Mouse (Mus musculus) G1E (cell line): Measurements from ENCODE around the gene Ablim1. TPM values are rescaled to one million over a fixed set of nuclear protein-coding genes. Genes with fewer than 3 reads are reported as not detected.

Experiments used
- ATAC-seq: 2 replicates; pipeline ENCODE4 v1.8.0; 2016; ENCODE audit warnings: mild to moderate bottlenecking; ENCODE audit not compliant: insufficient number of reproducible peaks, poor library complexity, low FRiP score, severe bottlenecking; ENCODE audit errors: extremely low read depth
- DNase-seq: peaks from one replicate; pipeline ENCODE4 v3.0.0; 2012; ENCODE audit warnings: low spot score
- H3K27me3 ChIP-seq: 2 replicates; pipeline ENCODE4 v1.6.1; 2012; ENCODE audit warnings: mild to moderate bottlenecking, low read length, inconsistent platforms; ENCODE audit not compliant: insufficient read depth
- H3K36me3 ChIP-seq: replicated peaks from 2 replicates; pipeline ENCODE3; 2012; ENCODE audit warnings: mild to moderate bottlenecking, inconsistent platforms
- H3K4me1 ChIP-seq: 2 replicates; pipeline ENCODE4 v1.6.1; 2012; ENCODE audit warnings: low read depth, low read length, inconsistent platforms, mixed read lengths; ENCODE audit not compliant: insufficient read depth
- H3K4me3 ChIP-seq: 2 replicates; pipeline ENCODE4 v1.5.1; 2012; ENCODE audit warnings: low read depth, mild to moderate bottlenecking, inconsistent platforms, low read length, moderate library complexity, mixed read lengths
- H3K9me3 ChIP-seq: replicated peaks from 2 replicates; pipeline ENCODE4 v1.6.1; 2012; ENCODE audit warnings: inconsistent platforms
- CTCF ChIP-seq: IDR thresholded peaks from 2 replicates; pipeline ENCODE4 v1.5.1; 2012; ENCODE audit warnings: low read depth, low read length, inconsistent platforms, mixed read lengths
- GATA1 ChIP-seq: IDR thresholded peaks from 2 replicates; pipeline ENCODE4 v1.6.1; 2012; ENCODE audit warnings: borderline replicate concordance, low read length, inconsistent platforms, mixed read lengths
- GATA2 ChIP-seq: IDR thresholded peaks from 2 replicates; pipeline ENCODE4 v1.6.1; 2012; ENCODE audit warnings: low read depth, low read length, inconsistent platforms, borderline replicate concordance
- POLR2AphosphoS5 ChIP-seq: IDR thresholded peaks from 2 replicates; pipeline ENCODE4 v1.6.1; 2012; ENCODE audit warnings: low read depth, low read length, inconsistent platforms; ENCODE audit not compliant: insufficient replicate concordance
- TAL1 ChIP-seq: conservative IDR thresholded peaks from 2 replicates; pipeline ENCODE4 v1.6.1; 2012; ENCODE audit warnings: low read depth, low read length, inconsistent platforms, mixed read lengths
- polyA plus RNA-seq: library from polyadenylated mRNA; stranded (reverse); fragments of >175 nt; gene quantifications from 2 replicates; pipeline ENCODE4 v1.2.3, GENCODE M21; 2012
- total RNA-seq, 2 experiments: library from RNA; stranded (forward) in 1 of 2; stranded (reverse) in 1 of 2; fragments of 200-1000 nt in 1 of 2; fragments of >200 nt in 1 of 2; fragmentation: Nextera tagmentation in 1 of 2; gene quantifications; 2 replicates each; pipeline ENCODE4 v1.2.3; 2014 to 2017

Ablim1 gene
- total and polyA plus RNA-seq, 3 experiments: 0.08 to 0.71 TPM; not detected in 1

- no peaks in the 10 kb centered on the region; the same call in 1 of the 2 replicates for H3K27me3 ChIP-seq
- DNase-seq (no peak), ATAC-seq (no peak)
- H3K36me3 ChIP-seq: no peaks in the 10 kb centered on the region
- TF ChIP-seq GATA2 (no peak), TAL1 (no peak), POLR2AphosphoS5 (no peak), CTCF (no peak), GATA1 (no peak)
- H3K9me3 ChIP-seq: no peaks in the 10 kb centered on the region
- H3K4me3 ChIP-seq: no peak overlapping the region
- no peaks in the 10 kb centered on the region for H3K4me1 ChIP-seq
Observed at GRCm38 (mm10) chr19:57333356-57333755, 18.6 kb upstream of the Ablim1 start.

- ATAC-seq (no peak), DNase-seq (no peak)
- H3K9me3 ChIP-seq: no peaks in the 10 kb centered on the region
- H3K27me3 ChIP-seq: no peaks in the 10 kb centered on the region; the same call in 1 of the 2 replicates
- H3K4me3 ChIP-seq: no peak overlapping the region
- TF ChIP-seq POLR2AphosphoS5 (no peak), CTCF (no peak), GATA1 (no peak), GATA2 (no peak), TAL1 (no peak)
- H3K36me3 ChIP-seq: no peaks in the 10 kb centered on the region
- H3K4me1 ChIP-seq: no peaks in the 10 kb centered on the region
Observed at GRCm38 (mm10) chr19:57331237-57331636, 16.5 kb upstream of the Ablim1 start.

- Histone ChIP-seq H3K4me3 (no peak overlapping the region), H3K27me3 (no peaks in the 10 kb centered on the region; the same call in 1 of the 2 replicates), H3K36me3 (no peaks in the 10 kb centered on the region), H3K4me1 (no peaks in the 10 kb centered on the region), H3K9me3 (no peaks in the 10 kb centered on the region)
- ATAC-seq (no peak), DNase-seq (no peak)
- TF ChIP-seq POLR2AphosphoS5 (no peak), GATA2 (no peak), CTCF (no peak), GATA1 (no peak), TAL1 (no peak)
Observed at GRCm38 (mm10) chr19:57330309-57330708, 15.6 kb upstream of the Ablim1 start.

GRCm38 (mm10) chr19:57328792-57329191 is 14.1 kb upstream of the Ablim1 start:
- ATAC-seq: no peak
- Histone ChIP-seq H3K36me3 (no peaks in the 10 kb centered on the region), H3K9me3 (no peaks in the 10 kb centered on the region), H3K4me1 (no peaks in the 10 kb centered on the region), H3K27me3 (peaks cover 2% of the 10 kb centered on the region; the same call in 1 of the 2 replicates), H3K4me3 (no peak overlapping the region)
- no peak for TF ChIP-seq GATA2
- peak; percentile 66 for TF ChIP-seq CTCF
- DNase-seq: no peak

GRCm38 (mm10) chr19:57328269-57328668 is 13.6 kb upstream of the Ablim1 start:
- peaks cover 2% of the 10 kb centered on the region; the same call in 1 of the 2 replicates for H3K27me3 ChIP-seq
- no peaks in the 10 kb centered on the region for H3K9me3 ChIP-seq
- TF ChIP-seq GATA1 (no peak), TAL1 (no peak), CTCF (no peak), POLR2AphosphoS5 (no peak), GATA2 (no peak)
- no peak for DNase-seq
- no peaks in the 10 kb centered on the region for H3K36me3 ChIP-seq
- no peak for ATAC-seq
- H3K4me1 ChIP-seq: no peaks in the 10 kb centered on the region
- no peak overlapping the region for H3K4me3 ChIP-seq

GRCm38 (mm10) chr19:57327679-57328078 is 13.0 kb upstream of the Ablim1 start:
- Histone ChIP-seq H3K27me3 (peaks cover 2% of the 10 kb centered on the region; the same call in 1 of the 2 replicates), H3K4me3 (no peak overlapping the region), H3K36me3 (no peaks in the 10 kb centered on the region), H3K9me3 (no peaks in the 10 kb centered on the region), H3K4me1 (no peaks in the 10 kb centered on the region)
- ATAC-seq (no peak), DNase-seq (no peak)
- TF ChIP-seq GATA2: no peak
- no peak for TF ChIP-seq TAL1
- TF ChIP-seq GATA1: no peak

GRCm38 (mm10) chr19:57325748-57326300 is 11.1 kb upstream of the Ablim1 start:
- Histone ChIP-seq H3K9me3 (no peaks in the 10 kb centered on the region), H3K27me3 (peaks cover 2% of the 10 kb centered on the region; the same call in 1 of the 2 replicates), H3K4me3 (no peak overlapping the region), H3K36me3 (no peaks in the 10 kb centered on the region), H3K4me1 (no peaks in the 10 kb centered on the region)
- ATAC-seq (no peak), DNase-seq (no peak)
- TF ChIP-seq CTCF (no peak), GATA1 (no peak), POLR2AphosphoS5 (no peak), TAL1 (no peak), GATA2 (no peak)
